Mouse (Mus musculus) right cerebral cortex, adult 18-20 months (tissue): ENCODE data around the gene Slc27a3.
"Not testable (repeated sequence)": the region's sequence is repeated elsewhere in the genome, so short reads cannot be mapped to it uniquely, and the experiment has no call there.

Source experiments
- DNase-seq: peaks from one replicate; pipeline ENCODE4 v3.0.0; 2022; ENCODE audit warnings: mixed read lengths

Gene Slc27a3

DNA sequence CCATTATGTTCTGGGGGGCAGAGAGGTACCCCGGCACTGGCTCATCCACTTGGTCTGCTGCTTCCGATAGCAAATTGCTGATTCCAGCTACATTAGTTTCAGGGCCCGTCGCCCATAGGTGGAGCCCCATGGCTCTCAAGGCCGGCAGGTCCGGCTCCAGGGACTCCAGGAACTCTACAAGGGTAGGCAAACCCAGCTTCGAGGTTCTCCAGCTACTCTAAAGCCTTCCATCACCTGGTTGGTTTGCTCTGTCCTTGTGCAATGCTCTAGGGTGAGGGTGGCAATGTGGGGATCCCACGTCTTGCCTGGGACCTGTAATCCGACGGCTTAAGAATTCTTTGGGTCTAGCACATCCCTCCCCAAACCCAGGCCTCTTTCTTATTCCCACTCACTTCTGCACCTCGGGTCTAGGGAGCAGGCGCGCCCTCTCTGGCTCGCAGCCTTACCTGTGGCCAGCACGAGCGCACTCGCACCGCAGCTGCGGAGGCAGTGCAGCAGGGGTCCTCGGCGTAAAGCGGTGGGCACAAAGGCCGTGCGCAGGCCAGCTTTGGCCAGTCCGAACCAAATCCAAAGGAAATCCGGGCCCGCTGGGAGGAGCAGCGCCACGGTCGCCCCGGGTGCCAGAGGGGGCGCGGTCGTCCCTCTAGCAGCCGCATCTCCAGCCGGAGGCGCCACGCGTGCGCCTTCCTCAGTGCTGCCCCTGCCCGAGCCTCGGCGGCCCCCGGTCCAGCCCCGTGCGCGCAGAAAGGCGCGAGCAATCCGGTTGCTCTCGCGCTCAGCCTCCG lies 820 bp downstream of the Slc27a3 start:
- DNase-seq = peak; percentile 40

DNA sequence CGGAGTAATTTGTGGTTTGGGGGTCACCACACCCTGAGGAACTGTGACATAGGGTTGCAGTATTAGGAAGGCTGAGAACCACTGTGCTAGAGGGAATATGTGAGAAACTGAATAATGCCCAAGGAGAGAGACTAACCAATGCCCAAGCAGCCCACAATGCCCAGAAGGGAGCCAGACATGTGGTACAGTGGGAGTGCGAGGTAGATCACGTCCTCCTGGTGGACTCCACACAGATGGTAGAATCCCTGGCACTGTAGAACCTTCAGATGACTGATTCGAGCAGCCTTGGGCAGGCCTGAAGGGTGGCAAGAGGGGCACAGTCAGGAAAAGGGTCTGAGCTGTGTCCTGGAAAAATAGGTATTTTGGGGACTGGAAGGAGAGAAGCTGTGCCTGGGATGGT lies 1.5 kb downstream of the Slc27a3 start:
- no peak for DNase-seq

DNA sequence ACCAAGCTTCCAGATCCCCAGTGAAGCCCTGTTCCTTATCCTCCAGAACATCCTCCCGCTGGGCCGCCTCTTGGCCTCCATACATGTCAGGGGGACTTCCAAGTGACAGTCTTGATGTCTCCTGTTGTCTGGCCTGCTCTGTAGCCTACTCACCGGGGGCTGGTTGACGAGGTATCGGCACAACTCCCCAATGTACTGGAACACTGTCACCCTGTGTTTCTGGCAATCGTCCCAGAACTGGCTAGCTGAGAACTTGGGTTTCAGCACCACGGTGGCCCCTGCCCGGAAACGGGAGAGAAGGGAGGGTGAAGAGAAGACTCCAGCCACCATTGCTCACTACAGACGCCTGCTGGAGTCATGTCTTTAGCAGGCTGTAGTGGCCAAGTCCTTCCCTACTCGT lies 2.3 kb downstream of the Slc27a3 start:
- peak; percentile 50 for DNase-seq

DNA sequence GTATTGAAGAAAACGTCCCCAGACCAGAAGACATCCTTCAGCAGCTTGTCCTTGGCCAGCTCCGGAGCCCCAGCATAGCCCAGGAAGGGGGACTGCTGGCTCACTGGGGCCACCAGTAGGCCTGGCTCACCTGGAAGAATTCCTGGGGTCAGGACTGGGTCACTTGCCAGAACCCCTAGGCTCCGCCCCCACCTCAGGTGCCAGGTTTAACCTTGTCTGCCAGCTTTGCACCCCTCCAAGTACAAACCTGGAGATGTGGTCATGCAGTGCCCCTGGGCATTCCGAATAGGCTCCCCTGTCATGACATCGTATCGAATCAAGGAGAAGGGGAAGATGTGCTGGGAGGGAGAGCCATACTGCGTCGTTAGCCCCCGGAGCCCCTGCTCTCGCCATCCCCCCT lies 2.9 kb downstream of the Slc27a3 start:
- no peak for DNase-seq

DNA sequence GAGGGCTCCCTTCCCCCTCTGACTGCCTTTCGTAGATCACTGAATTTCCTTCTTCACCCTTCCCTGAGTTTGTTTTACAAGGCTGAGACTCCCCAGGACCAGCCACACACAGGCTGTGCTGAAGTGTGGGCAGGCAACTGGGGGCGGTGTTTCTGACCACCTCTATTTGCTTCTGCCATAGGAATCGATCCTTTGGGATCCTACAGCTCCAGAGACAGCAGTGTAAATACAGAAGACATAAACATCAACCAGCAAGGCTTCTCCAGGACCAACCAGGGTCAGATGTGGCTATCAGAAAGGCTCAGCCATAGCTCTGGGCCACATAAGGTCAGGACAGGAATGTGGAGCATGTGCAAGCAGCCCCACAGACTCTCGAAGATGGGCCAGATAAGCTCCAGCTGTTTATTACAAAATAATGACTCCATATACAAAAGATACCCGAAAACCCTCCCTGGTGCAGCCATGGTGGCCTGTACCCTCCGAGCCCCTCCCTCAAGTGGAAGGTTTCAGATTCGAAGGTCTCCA lies 4.8 kb downstream of the Slc27a3 start:
- DNase-seq = no peak

DNA sequence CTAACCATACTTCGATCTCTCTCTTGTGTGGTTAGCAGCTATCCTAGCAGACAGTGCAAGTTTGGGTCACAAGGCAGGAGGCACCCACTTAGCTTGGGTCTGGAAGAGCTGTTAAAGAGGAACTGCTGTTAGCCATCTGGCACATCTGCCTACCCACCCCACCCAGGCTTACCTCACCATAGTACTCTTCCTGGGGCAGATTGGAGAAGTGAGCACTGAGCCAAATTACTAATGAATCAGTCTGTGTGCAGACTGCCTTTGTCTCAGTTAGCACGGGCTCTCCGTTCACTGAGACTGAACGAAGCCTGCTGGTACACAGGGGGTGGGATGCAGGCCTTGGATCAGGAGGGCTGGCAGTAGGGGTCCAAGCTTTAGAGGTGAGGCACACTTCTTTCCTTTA lies 6.0 kb downstream of the Slc27a3 start:
- no peak for DNase-seq

DNA sequence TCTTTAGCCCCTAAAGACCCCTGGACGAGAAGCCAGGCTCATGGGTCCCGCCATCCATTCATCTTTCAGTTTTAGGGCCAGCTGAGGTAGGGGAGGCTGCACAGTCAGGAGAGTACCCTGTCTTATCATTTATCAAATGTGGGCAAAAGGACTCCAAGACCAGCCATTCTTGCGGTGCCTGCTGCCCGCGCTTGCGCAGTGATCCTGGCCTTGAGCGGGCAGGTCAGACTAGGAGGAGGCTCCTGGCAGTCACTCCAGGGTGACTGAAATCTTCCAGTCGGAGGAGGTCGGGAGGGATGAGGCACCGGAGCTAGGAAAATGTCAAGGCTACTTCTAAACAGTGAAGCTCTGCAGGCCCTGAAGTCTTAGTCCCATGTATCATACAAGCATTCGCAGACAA lies 8.0 kb downstream of the Slc27a3 start:
- no peak for DNase-seq

DNA sequence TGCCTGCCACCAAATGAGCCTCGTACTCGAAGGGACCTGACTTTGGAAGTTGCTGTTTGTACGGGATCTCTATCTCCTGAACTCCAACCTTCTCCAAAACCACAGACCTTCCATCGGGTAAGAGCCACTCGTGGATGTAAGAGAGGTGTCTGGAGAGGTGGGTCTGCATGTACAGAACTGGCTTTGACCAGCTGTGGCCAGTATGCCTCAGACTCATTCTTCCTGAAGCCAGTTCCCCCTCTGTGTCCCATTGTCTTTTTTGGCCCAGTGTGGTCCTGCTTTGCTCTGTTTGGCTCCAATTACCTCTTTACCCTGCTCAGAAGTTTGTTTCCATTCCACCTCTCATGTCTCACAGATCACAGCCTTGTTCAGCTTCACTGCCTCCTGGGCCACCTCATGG lies 11.2 kb downstream of the Slc27a3 start:
- DNase-seq = no peak

DNA sequence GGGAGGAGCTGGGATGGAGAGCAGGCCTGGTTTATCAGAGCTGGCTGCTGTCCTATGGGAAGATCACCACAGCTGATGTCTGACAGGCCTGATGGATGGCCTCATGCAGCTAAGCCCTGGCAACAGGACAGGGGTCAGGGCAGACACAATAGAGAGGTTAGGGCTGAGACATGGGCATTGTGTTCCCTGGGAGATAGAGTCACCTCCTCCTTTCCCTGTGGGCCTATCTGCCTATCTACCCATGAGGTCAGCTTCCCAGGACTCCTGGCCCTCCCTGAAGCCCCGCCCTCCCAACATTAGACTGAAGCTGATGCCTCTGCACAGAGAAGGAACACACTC lies 13.5 kb downstream of the Slc27a3 start:
- DNase-seq = no peak

DNA sequence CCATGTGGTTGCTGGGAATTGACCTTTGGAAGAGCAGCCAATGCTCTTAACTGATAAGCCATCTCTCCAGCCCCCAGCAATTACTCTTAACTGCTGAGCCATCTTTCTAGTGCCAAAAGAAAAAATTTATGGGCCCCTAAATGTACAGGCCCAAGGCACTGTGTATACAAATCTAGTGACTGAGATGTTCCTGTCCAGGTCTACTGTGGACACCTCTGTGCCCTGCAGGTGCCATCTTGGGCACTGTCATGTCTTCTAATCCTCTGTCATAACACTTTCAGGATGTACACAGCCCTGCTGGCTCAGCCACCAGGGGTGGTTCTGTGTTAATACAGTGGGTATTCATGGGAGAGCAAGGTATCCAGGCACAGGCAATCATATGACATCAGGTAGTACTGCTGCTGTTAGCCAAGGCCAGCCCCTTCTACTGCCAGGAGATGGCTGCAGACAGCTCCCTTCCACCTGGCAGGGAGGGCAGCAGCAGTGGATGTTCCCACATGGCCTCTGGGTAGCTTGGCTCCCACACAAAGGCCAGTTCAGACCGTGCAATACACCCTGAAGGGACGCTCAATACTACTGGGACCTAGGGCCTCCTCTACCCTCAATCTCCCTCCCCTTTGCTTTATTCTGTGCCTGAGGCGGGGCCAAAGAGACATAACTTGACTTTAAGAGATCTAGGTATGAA lies 14.0 kb downstream of the Slc27a3 start:
- no peak for DNase-seq

DNA sequence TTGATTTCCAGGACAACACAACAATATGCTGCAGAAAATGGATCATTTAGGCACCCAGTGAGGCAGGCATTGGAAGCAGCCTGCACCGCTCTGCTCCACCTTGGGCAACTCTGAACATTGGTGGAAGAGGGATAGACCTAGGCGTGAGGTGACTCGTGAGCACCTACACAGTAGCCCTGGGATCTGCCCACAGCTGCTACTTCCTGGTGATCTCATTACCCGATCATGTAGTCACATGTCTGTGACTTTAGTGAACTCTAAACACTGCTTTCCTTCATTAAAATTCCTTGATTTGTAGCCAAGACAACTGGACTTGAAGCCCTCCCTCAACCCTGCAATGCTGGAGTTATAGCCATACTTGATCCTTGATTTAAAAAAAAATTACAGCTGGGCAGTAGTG lies 15.4 kb downstream of the Slc27a3 start:
- no peak for DNase-seq

DNA sequence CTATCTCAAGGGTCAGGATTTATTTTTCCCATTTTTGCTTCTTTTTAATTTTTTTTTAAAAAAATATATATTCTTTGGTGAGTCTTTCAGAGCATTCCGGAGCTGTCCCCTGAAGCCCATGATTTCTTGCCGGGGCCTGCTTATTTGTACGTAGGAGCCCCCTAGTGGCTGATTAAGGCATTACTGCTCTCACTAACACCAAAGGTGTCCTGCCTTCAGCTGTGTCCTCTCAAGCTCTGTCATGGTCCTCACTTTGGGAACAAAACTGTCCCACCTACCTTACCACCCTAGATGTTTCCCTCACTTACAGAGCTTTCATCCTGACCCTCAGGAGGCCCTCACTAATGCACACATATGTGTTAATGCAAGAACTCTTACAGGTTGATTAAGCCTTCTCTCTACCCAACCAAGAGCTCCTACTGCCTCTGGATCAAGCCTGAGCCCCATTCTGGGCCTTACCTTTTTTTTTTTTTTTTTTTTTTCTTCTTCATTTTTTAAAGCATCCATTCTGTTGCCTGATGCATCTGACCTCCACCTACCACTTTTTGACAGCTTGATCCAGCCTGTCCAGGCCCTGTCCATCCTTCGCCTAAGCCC lies 16.2 kb downstream of the Slc27a3 start:
- peak; percentile 80 for DNase-seq

DNA sequence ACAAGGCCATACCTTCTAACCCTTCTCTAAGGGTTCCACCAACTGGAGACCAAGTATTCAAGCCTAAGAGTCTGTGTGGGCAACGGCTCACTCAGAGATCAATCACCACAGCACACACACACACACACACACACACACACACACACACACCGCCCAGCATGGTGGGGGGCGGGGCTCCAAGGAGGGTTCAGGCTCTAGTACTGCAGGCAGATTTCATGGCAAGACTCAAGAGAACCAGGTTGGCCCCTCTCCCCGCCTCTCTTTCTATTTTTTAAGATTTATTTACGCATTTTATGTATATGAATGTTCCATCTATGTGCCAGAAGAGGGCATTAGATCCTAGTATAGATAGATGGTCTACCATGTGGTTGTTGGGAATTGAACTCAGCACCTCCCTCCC lies 16.9 kb downstream of the Slc27a3 start:
- DNase-seq = no peak

DNA sequence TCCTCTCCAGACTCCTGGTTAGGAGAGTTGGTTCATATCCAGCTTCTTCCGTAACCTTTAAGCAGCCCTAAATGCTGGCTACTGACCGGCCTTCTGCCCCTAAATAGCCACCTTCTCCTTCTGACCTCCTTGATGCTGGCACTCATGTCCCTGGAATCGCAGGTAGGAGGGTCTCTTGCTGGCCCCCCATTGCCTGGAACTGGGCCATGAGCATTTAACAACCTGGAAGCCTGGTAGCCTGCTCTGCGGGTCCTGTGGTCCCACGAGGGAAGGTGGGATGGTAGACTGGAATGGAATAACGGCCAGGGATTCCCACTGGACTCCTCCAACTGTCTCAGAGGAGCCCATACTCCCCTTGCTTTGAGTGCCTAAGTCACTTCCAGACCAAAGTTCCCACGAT lies 17.9 kb downstream of the Slc27a3 start:
- no peak for DNase-seq

DNA sequence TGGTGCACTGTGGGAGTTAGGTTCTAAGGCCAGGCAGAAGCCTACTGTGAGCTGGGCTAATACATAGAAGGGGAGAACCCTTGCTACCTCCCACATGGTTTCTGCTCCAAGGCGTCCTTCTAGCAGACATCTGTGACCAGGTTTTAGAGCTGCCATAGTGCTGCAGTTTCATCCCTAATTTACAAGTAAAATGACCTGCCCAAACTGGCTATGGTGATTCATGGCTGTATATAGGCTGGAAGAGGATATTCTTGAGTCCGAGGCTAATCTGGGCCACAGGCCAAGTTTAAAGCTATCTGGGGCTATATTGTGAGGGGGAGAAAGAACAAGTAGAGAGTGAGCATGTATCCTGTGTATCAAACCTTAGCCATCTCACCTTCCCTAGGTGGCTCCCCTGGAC lies 20.7 kb downstream of the Slc27a3 start:
- DNase-seq = peak; percentile 70

DNA sequence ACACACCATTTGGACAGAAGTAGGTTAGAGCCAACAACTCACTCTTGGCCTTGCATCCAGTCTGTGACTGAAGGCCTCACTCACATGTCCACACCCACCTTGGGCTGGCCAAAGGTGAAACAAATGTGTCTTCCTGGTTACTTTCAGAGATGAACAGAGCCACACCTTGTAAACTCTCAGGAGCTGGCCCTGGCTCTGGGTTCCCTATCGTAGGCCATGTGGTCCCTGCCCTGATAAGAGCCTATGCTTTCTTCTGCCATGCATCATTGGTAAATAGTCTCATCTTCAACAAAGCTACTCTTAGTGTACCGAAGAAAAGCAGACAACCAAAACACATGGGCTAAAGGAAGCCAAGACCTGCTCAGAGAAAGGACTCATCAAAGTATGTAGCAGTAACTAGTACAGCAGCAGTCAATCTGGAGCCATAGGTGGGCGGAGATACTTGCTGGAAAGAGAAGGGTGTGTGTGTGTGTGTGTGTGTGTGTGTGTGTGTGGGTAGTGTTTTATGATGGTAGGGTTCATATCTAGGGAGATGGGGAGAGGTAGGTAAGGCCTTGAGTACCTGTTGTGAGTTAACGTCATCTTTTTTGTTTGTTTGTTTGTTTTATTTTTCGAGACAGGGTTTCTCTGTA lies 22.6 kb downstream of the Slc27a3 start:
- no peak for DNase-seq

DNA sequence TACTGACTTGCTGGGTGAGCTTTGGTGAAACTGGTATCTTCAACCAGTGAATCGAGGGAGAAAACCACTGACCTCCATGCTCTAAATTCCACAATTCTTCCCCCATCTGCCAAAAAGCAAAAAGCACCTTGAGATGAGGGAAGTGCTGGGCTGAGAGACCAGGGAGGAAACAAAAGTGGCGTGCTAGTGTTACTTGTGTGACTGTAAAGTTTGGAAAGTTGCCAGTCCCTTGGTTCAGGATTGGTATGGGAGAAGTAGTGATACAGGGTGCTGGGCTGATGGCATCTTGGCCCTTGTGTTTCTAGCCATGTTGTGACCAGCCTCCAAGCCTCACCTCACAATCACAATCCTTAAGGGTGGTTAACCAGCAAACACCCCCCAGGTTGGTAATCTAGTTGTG lies 27.4 kb downstream of the Slc27a3 start:
- no peak for DNase-seq

DNA sequence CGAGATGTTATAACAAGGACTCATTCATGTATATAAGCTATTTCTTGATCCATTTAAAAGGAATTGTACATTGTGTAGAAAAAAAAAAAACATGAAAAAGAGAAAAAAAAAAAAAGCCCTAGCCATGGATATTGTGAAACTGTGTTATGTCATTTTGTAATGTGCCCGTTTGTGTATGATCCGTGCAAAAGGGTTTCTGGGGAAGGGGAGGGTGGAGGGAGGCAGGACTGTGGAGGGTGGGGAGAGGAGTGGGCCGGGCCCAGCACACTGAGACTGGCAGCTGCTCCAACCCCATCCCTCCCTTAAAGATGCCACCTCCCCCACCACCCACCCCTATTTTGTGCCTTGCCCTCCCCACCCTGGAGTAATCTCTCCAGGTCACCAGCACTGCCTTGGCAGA lies 28.3 kb downstream of the Slc27a3 start:
- no peak for DNase-seq

DNA sequence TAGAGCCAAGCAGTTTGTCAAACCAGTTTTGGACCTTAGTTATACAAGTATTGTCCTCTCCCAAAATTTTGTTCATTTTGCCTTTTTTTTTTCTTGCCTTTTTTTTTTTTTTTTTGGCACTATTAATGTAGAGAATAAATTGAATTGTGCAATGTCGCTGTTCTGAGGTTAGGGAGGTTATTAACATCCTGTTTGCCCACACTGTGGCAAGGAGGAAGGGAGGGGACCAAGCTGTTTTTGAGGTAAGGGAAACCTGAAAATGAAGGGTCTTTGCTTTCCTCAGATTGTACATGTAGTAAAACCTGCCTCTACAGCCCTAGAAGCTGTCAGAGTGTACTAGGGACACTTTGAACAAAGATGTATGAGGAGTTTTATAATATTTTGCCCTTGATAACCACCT lies 30.5 kb downstream of the Slc27a3 start:
- no peak for DNase-seq

DNA sequence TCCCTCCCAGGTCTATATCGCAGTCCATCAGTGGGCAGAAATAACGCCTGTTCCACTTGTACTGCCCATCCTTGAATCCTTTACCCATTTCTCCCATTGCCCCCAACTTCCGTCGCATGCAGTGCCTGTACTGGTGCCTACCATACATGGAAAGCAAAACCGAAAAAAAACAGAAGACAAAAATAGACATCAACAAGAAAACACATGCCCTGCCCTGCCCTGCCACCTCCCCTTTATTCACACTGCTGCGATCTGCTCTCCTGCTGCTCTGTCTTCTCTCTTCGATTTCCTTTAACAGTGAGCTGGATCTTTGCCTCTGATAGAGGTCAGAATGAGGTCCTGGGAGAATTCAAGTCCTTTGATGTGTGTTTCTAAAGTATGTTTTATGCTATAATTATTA lies 31.8 kb downstream of the Slc27a3 start:
- DNase-seq = no peak

DNA sequence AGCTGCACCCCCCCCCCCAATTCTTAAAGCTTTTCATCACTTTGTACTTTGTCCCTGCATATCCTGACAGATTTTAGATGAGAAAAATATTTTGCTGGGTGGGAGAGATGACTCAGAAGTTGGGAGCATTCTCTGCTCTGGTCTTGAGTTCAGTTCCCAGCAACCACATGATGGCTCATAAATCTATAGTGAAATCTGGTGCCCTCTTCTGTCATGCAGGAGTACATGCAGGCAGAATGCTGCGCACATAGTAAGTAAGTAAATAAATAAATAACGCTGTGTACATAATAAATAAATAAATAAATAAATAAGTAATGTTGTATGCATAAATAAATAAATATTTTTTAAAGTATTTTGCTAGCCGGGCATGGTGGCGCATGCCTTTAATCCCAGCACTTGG lies 41.9 kb downstream of the Slc27a3 start:
- DNase-seq = no peak

DNA sequence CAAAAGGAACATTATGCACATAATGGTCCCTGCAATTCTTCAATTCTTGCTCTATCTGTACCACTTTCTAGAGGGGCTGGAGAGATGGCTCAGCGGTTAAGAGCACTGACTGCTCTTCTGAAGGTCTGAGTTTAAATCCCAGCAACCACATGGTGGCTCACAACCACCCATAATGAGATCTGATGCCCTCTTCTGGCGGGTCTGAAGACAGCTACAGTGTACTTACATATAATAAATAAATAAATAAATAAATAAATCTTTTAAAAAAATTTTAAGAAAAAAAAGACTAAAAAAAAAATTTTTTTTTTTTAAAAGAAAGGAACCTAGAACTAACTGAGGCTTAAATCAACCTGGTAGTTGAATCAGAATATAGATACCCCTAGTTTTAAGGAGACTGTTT lies 46.9 kb downstream of the Slc27a3 start:
- DNase-seq = not testable (repeated sequence)

DNA sequence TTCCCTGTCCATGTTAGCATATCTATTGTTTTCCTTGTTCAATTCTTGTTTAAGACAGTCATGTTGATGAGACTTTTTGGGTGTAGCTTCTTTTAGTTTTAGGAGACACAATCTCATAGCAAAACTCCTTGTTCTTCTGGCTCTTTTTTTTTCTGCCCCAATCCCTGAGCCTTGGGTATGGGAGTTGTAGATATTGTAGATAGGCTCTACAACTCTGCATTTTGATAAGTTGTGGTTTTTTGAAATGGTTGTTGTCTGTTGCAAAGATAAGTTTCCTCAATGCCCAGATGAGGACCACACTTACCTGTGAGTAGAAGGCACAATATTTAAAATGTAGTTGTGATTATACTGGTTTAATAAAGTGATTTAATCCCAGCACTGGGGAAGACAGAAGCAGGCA lies 49.6 kb downstream of the Slc27a3 start:
- no peak for DNase-seq

DNA sequence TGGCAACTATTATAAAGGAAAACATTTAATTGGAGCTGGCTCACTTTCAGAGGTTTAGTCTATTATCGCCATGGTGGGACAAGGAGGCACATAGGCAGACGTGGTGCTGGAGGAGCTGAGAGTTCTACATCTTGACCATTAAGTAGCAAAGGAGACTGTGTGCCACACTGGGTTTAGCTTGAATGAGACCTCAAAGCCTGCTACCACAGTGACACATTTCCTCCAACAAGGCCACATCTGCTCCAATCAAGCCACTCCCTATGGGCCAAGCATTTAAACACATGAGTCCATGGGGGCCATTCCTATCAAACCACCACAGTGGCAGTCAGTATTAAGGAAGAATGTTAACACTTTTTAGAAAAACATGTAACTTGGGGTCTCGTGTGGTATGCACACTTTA lies 51.5 kb downstream of the Slc27a3 start:
- DNase-seq = no peak
